Mouse (Mus musculus): ENCODE data around the gene Stx7. TPM values are rescaled to one million over a fixed set of nuclear protein-coding genes. Genes with fewer than 3 reads are reported as not detected.

The Stx7 gene
- polyA plus RNA-seq, 1 experiment from 2014 or later: 93.9 TPM

DNA sequence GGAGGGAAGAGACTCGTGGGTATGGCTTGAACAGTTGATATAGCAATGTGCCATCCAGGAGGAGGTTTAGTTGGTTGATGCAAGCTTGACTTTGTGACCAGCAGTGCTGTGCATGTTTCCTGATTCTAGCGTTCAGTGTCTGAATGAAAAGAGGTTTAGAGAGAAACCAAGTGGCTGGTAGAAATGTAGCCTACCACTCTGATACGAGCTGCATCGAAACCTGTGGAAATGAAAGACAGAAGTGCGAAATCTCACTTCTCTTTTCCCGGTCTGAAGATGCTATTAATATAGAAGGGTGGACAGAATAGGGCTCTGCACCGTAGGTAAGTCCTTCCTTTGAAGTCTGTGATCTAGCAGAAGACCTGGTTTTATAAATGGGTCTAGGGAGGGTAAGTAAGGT is 11.2 kb downstream of the Stx7 start:
- ATAC-seq (ENCODE audit: low read depth): no peak
- no peak for DNase-seq (ENCODE audit: low spot score)
- H3K36me3 ChIP-seq (ENCODE audit: control insufficient read depth, insufficient read depth, low read length): peaks cover 34% of the 10 kb centered on the region
- no peak overlapping the region for H3K4me2 ChIP-seq (ENCODE audit: low read depth, low read length)
- H3K9ac ChIP-seq (ENCODE audit: low read depth, low read length): no peak overlapping the region
- H3K27me3 ChIP-seq (replicated peaks; ENCODE audit: control insufficient read depth, insufficient read depth, low read length): no peaks in the 10 kb centered on the region
- H3K27ac ChIP-seq (replicated peaks; ENCODE audit: low read depth, low read length): no peak overlapping the region
- 87% methylated on average over 7 of the region's 7 CpGs for WGBS
- H3K9me3 ChIP-seq (ENCODE audit: control insufficient read depth, low read length): no peaks in the 10 kb centered on the region
- no peak overlapping the region for H3K4me3 ChIP-seq (ENCODE audit: low read depth, low read length)
- H3K4me1 ChIP-seq (ENCODE audit: control insufficient read depth, insufficient read depth, low read length): peaks cover 7% of the 10 kb centered on the region; the same call in 1 of the 2 replicates

DNA sequence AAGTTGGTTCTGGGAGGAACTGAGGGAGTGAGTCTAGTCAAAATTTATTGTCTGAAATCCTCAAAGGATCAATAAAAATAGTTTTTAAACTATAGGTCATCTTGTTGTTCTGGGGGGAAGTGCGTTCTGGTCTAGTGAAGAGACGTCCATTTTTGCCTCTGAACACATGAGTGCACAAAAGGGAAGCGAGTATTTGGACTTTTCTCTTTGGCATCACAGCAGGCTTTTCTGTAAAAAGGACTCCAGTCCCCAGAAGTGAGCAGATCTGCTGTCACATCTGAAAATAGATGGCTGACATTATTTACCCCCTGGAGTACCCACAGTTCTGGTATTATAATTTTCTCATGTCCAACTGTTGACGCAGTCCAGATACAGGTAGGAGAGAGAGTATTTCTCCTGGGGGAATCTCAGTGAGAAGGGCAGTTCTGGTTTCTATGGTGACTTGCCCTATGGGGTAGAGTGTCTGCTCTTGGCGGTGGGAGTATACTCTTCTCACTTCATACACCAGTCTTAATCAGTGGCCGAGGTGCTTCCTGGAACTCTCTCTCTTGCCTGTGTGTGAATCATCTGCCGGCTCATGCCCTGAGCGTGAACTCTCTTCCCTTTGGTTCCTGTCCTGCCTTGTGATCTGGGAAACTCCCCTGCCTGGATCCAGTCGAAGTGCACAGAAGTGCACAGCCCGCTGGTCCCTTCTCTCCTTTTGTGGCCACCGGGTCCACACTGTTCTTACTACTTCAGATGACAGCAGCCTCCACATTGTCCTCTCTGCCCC is 15.2 kb downstream of the Stx7 start:
- ATAC-seq (ENCODE audit: low read depth) (peak; percentile 31), DNase-seq (ENCODE audit: low spot score) (peak; percentile 35)
- 50% methylated on average over 11 of the region's 11 CpGs for WGBS

DNA sequence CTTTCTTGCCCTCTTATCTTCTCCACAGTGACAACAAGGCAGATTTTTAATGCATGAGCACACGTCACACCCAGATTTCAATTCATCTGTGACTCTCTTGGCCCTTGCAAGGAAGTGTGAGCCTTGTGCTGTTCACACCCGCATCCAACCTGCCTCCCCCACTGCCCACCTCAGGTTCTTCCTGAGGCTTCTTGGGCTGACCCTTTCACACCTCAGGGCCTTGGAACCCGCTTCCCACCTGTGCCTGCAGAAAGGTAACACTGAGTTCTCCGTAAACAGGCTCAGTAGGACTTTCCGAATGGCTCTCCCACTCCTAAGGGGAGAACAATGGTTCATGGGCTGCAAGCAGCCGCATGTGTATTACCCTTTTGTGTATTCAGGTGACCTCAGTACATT is 15.8 kb downstream of the Stx7 start:
- WGBS: 79% methylated on average over 6 of the region's 6 CpGs

More for the DNA sequence above, 15.2 kb downstream of the Stx7 start:
- no peak overlapping the region for H3K4me3 ChIP-seq (ENCODE audit: low read depth, low read length)
- peaks cover 4% of the 10 kb centered on the region; the same call in 1 of the 2 replicates for H3K36me3 ChIP-seq (ENCODE audit: control insufficient read depth, insufficient read depth, low read length)
- no peaks in the 10 kb centered on the region for H3K27me3 ChIP-seq (replicated peaks; ENCODE audit: control insufficient read depth, insufficient read depth, low read length)
- peaks cover 7% of the 10 kb centered on the region; the same call in 1 of the 2 replicates for H3K4me1 ChIP-seq (ENCODE audit: control insufficient read depth, insufficient read depth, low read length)
- H3K9ac ChIP-seq (ENCODE audit: low read depth, low read length): no peak overlapping the region
- H3K27ac ChIP-seq (replicated peaks; ENCODE audit: low read depth, low read length): no peak overlapping the region
- H3K4me2 ChIP-seq (ENCODE audit: low read depth, low read length): no peak overlapping the region
- H3K9me3 ChIP-seq (ENCODE audit: control insufficient read depth, low read length): no peaks in the 10 kb centered on the region

DNA sequence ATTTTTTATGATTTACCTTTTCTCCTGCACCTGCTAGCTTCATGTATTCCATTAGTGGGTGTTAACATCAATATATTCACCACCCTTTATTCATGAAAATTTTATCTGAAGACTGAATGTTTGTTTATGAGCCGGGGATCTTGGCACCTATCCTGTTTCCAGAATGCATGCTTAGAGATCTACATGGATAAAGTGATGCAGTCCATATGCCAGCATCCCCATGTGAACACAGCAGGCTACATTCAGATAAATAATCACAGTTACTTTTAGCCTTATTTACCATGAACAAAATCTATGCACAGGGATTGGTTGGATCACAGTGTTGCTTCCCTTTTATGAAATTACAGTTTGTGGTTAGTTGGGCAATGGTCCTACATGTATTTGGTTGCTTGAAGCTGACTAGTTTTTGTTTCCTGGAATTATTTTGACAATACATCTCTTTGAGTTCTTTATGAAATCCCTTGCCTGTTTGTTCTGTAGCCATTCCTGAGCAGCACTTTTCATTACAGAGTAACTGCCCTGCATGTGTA is 16.5 kb downstream of the Stx7 start:
- no peak overlapping the region for H3K9ac ChIP-seq (ENCODE audit: low read depth, low read length)
- WGBS: 50% methylated on average over 1 of the region's 1 CpGs
- no peak overlapping the region for H3K4me3 ChIP-seq (ENCODE audit: low read depth, low read length)
- H3K36me3 ChIP-seq (ENCODE audit: control insufficient read depth, insufficient read depth, low read length): no peaks in the 10 kb centered on the region
- no peaks in the 10 kb centered on the region for H3K27me3 ChIP-seq (replicated peaks; ENCODE audit: control insufficient read depth, insufficient read depth, low read length)
- DNase-seq (ENCODE audit: low spot score) (no peak), ATAC-seq (ENCODE audit: low read depth) (peak; percentile 28; the same call in 1 of the 2 replicates)
- H3K4me2 ChIP-seq (ENCODE audit: low read depth, low read length): no peak overlapping the region
- H3K4me1 ChIP-seq (ENCODE audit: control insufficient read depth, insufficient read depth, low read length): peaks cover 7% of the 10 kb centered on the region; the same call in 1 of the 2 replicates
- no peak overlapping the region for H3K27ac ChIP-seq (replicated peaks; ENCODE audit: low read depth, low read length)
- H3K9me3 ChIP-seq (ENCODE audit: control insufficient read depth, low read length): no peaks in the 10 kb centered on the region

More for the DNA sequence above, 15.8 kb downstream of the Stx7 start:
- H3K4me2 ChIP-seq (ENCODE audit: low read depth, low read length): no peak overlapping the region
- H3K4me3 ChIP-seq (ENCODE audit: low read depth, low read length): no peak overlapping the region
- no peaks in the 10 kb centered on the region for H3K36me3 ChIP-seq (ENCODE audit: control insufficient read depth, insufficient read depth, low read length)
- no peak overlapping the region for H3K27ac ChIP-seq (replicated peaks; ENCODE audit: low read depth, low read length)
- no peaks in the 10 kb centered on the region for H3K9me3 ChIP-seq (ENCODE audit: control insufficient read depth, low read length)
- DNase-seq (ENCODE audit: low spot score): no peak
- H3K9ac ChIP-seq (ENCODE audit: low read depth, low read length): no peak overlapping the region
- H3K4me1 ChIP-seq (ENCODE audit: control insufficient read depth, insufficient read depth, low read length): peaks cover 7% of the 10 kb centered on the region; the same call in 1 of the 2 replicates
- H3K27me3 ChIP-seq (replicated peaks; ENCODE audit: control insufficient read depth, insufficient read depth, low read length): no peaks in the 10 kb centered on the region
- no peak for ATAC-seq (ENCODE audit: low read depth)

DNA sequence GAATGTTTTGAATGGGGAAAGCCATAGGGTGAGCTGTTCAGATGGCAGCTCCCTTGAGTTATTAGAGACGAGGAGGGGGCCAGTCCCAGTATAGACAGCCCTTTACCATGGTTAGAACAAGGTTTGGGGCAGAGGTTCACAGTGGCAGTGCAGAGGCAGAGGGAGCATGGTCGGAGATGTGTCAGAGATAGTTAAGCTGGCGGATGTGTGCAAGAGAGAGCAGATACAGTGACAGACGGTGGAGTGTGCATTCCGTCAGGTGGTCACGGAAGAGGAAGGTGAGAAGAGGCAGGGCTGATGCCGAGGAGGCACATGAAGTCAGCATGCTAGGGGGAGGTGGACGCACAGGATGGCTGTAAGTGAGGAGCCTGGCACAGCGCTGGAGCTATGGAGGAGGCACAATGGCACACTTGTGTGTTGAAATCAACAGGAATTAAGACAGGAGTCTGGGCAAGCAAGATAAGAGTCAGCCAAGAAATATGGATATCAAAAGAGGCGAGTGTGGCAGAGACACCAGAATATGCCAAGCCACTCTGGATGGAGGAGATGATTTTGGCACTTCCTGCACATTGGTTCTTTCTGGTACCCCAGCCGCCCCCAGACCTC is 19.0 kb downstream of the Stx7 start:
- Histone ChIP-seq H3K9ac (ENCODE audit: low read depth, low read length) (no peak overlapping the region), H3K4me2 (ENCODE audit: low read depth, low read length) (no peak overlapping the region), H3K4me3 (ENCODE audit: low read depth, low read length) (no peak overlapping the region), H3K27me3 (replicated peaks; ENCODE audit: control insufficient read depth, insufficient read depth, low read length) (no peaks in the 10 kb centered on the region), H3K27ac (replicated peaks; ENCODE audit: low read depth, low read length) (no peak overlapping the region), H3K4me1 (ENCODE audit: control insufficient read depth, insufficient read depth, low read length) (peaks cover 7% of the 10 kb centered on the region; the same call in 1 of the 2 replicates), H3K9me3 (ENCODE audit: control insufficient read depth, low read length) (no peaks in the 10 kb centered on the region), H3K36me3 (ENCODE audit: control insufficient read depth, insufficient read depth, low read length) (no peaks in the 10 kb centered on the region)
- DNase-seq (ENCODE audit: low spot score) (no peak), ATAC-seq (ENCODE audit: low read depth) (no peak)
- WGBS: 87% methylated on average over 11 of the region's 11 CpGs

DNA sequence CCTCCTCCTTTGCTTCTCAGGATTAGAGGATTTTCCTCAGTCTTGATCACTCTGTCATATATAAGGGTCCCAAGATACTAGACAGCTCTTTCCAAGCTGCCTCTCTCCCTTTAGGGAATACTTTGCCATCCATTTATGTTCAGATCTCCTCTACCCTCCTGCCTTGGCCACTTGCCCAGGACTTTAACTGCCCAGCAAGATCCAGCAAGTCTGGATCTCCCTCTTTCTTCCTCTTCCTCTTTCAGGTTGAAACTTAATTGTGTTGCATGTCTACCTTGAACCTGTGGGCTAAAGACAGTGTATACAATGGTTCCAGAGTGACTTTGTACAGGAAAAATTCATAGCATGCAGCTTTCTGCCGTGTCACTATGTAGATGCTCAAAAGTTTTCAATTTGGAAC is 19.8 kb downstream of the Stx7 start:
- Histone ChIP-seq H3K36me3 (ENCODE audit: control insufficient read depth, insufficient read depth, low read length) (no peaks in the 10 kb centered on the region), H3K9ac (ENCODE audit: low read depth, low read length) (no peak overlapping the region), H3K9me3 (ENCODE audit: control insufficient read depth, low read length) (no peaks in the 10 kb centered on the region), H3K4me1 (ENCODE audit: control insufficient read depth, insufficient read depth, low read length) (peaks cover 7% of the 10 kb centered on the region; the same call in 1 of the 2 replicates), H3K4me3 (ENCODE audit: low read depth, low read length) (no peak overlapping the region), H3K27ac (replicated peaks; ENCODE audit: low read depth, low read length) (no peak overlapping the region), H3K27me3 (replicated peaks; ENCODE audit: control insufficient read depth, insufficient read depth, low read length) (no peaks in the 10 kb centered on the region), H3K4me2 (ENCODE audit: low read depth, low read length) (no peak overlapping the region)
- WGBS: 73% methylated on average over 1 of the region's 1 CpGs
- no peak for ATAC-seq (ENCODE audit: low read depth)
- no peak for DNase-seq (ENCODE audit: low spot score)

DNA sequence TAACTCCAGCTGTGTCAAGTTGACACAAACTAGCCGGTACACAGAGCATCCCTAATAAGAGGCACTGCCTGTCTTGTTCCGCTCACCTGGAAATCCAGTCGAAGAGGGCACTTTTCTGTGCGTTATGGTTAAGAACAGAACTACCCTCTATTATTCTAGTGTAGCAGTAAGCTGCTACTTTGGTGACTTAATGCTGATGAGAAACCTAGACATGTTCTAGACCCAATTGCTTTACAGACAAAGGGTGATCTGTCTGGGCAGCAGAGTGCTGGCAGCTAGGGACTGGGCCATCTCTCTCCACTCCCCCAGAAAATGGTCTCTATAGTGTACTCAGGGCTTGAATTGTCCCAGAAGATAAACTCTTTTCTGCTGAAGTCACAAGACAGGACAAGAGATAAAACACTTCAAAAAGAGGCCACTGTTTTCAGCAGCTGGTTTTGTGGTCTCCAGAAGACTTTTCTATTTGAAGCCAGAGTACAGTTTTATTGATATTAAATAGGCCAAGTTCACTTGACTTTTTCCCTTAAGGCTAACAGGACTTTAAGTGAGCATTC is 22.9 kb downstream of the Stx7 start:
- DNase-seq (ENCODE audit: low spot score) (no peak), ATAC-seq (ENCODE audit: low read depth) (no peak)
- H3K9ac ChIP-seq (ENCODE audit: low read depth, low read length): no peak overlapping the region
- H3K36me3 ChIP-seq (ENCODE audit: control insufficient read depth, insufficient read depth, low read length): no peaks in the 10 kb centered on the region
- no peak overlapping the region for H3K4me3 ChIP-seq (ENCODE audit: low read depth, low read length)
- no peaks in the 10 kb centered on the region for H3K9me3 ChIP-seq (ENCODE audit: control insufficient read depth, low read length)
- H3K4me2 ChIP-seq (ENCODE audit: low read depth, low read length): no peak overlapping the region
- whole genome bisulfite sequencing: 81% methylated on average over 4 of the region's 4 CpGs
- H3K27ac ChIP-seq (replicated peaks; ENCODE audit: low read depth, low read length): no peak overlapping the region
- no peaks in the 10 kb centered on the region for H3K4me1 ChIP-seq (ENCODE audit: control insufficient read depth, insufficient read depth, low read length)
- H3K27me3 ChIP-seq (replicated peaks; ENCODE audit: control insufficient read depth, insufficient read depth, low read length): no peaks in the 10 kb centered on the region

DNA sequence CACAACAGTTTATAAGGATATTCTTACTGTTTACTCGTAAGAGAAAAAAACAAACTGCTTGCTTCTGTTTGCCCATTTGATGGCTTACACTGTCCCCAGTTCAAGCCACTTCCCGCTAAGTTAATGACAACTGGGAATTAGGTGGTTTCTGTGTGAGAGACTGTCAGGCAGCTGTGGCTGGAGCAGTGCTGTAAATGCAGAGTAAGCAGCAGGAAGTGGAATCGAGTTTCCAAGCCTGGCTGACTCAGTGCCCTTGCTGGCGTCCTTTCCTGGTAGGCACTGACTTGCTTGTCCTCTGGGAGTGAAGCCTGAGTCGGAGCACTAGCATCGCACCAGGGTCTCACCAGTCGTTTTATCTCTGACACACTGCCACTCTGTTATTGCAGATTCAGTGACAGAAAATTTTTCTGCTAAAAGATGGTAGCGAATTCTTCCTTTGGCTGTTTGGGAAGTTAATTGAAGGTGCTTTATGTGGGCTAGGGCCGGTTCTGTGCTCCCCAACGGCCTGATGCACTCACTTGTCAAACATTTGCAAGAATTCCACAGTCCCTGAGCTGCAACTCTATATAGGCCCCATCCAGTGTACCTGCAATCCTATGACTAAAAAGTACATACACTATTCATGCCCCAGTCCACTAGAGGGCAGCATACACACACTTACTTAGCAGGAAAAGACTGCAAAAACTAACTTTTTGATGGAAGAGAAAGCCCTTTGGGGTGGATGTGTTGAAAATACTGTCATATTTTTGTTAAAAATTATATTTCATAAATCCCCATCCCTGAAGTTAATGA is 24.3 kb downstream of the Stx7 start:
- no peaks in the 10 kb centered on the region for H3K27me3 ChIP-seq (replicated peaks; ENCODE audit: control insufficient read depth, insufficient read depth, low read length)
- no peaks in the 10 kb centered on the region for H3K4me1 ChIP-seq (ENCODE audit: control insufficient read depth, insufficient read depth, low read length)
- H3K4me2 ChIP-seq (ENCODE audit: low read depth, low read length): no peak overlapping the region
- H3K4me3 ChIP-seq (ENCODE audit: low read depth, low read length): no peak overlapping the region
- ATAC-seq (ENCODE audit: low read depth) (0 out of 2 replicates have a peak, but pooled peaks have one; percentile 41), DNase-seq (ENCODE audit: low spot score) (peak; percentile 90)
- H3K27ac ChIP-seq (replicated peaks; ENCODE audit: low read depth, low read length): no peak overlapping the region
- no peaks in the 10 kb centered on the region for H3K9me3 ChIP-seq (ENCODE audit: control insufficient read depth, low read length)
- WGBS: 37% methylated on average over 10 of the region's 10 CpGs
- 0 out of 2 replicates have a peak, but pooled peaks cover 4% of the 10 kb centered on the region for H3K36me3 ChIP-seq (ENCODE audit: control insufficient read depth, insufficient read depth, low read length)
- H3K9ac ChIP-seq (ENCODE audit: low read depth, low read length): no peak overlapping the region
